Mouse (Mus musculus): ENCODE results near the gene Mkrn2. TPM values are rescaled to one million over a fixed set of nuclear protein-coding genes. Genes with fewer than 3 reads are reported as not detected.

Gene Mkrn2
- total RNA-seq, 2 experiments from 2014 or later: 43.1 to 46.4 TPM

Other genes starting within 250 kb of the Mkrn2 start
- 10 to 100 TPM; 11.4 to 12.5 TPM for gene Pparg, start 241.0 kb upstream of the Mkrn2 start, total RNA-seq (2021)
- gene Tsen2, start 57.2 kb upstream of the Mkrn2 start, total RNA-seq (2021): 1 to 10 TPM; 7.9 to 10.0 TPM
- under 1 TPM; 0.47 to 0.79 TPM for gene Mkrn2os, start 9.3 kb upstream of the Mkrn2 start, total RNA-seq (2021)
- gene Raf1, start 74.7 kb downstream of the Mkrn2 start, total RNA-seq (2021): 100 to 1,000 TPM; 113 to 115 TPM
- under 1 TPM; 0.33 to 0.60 TPM for gene Tmem40, start 160.5 kb downstream of the Mkrn2 start, total RNA-seq (2021)
- gene Cand2, start 172.6 kb downstream of the Mkrn2 start, total RNA-seq (2021): 10 to 100 TPM; 72.4 to 76.5 TPM
- 100 to 1,000 TPM; 621 to 649 TPM for gene Rpl32, start 206.8 kb downstream of the Mkrn2 start, total RNA-seq (2021)
- gene Efcab12, start 236.5 kb downstream of the Mkrn2 start, total RNA-seq (2021): under 1 TPM; 0.35 to 0.53 TPM